Mouse (Mus musculus) common myeloid progenitor, adult 5-6 weeks (primary cell): ENCODE data around the gene Hdhd3. TPM values are rescaled to one million over a fixed set of nuclear protein-coding genes. Genes with fewer than 3 reads are reported as not detected.
A peak's percentile ranks its signal among the peaks of the same experiment; 100 is the strongest.

Experiments used
- ATAC-seq: replicated peaks from 2 replicates; pipeline ENCODE4 v1.8.0; 2016; ENCODE audit warnings: low read depth, mild to moderate bottlenecking, moderate TSS enrichment, inconsistent platforms; ENCODE audit not compliant: poor library complexity, severe bottlenecking
- total RNA-seq: library from RNA; stranded (forward); fragments of 200-1000, 187-1606 nt; gene quantifications from 2 replicates; pipeline ENCODE4 v1.2.3, GENCODE M21; 2017

Gene Hdhd3
- total RNA-seq, 1 experiment from 2014 or later = 4.3 TPM

DNA sequence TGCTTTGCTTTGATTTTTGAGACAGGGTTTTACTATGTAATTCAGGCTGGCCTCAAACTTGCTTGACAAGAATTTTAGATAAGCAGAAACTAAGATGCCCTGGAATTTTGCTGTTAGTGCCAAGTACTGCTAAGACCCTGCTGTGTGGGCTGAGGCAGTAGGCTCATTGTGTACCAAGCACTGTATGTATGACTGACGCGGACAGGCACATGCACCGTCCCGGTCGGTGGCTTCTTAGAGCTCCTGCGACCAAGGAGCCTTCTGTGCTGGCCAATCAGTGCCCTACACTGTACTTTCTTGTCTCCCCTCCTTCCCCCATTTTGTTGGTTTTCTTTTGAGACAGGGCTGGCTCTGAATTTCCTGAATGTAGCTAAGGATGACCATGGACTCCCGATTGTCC is 11.7 kb upstream of the Hdhd3 start:
- no peak for ATAC-seq

DNA sequence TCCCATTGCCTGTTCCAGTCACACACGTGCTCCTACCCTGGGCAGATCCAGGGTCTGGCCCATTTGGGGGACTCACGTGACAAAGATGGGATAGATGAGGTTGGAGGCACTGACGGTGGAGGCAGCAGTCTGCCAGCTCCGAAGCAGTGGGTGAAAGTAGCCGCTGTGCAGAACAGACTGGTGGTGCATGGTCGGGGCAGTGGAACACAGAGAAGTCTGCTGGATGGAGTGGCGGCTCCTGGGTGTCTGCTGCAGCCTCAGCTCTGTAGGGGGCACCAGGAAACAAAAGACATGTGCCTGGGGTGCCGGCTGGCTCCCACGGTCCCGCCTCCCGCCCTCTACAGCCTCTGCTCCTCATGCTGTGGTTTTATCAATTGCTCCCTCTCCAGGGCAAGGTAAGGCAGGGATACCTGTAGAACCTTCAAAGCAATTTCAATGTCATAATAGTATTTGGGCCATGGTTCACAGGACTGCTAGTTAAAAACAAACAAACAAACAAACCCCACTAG is 10.8 kb upstream of the Hdhd3 start:
- ATAC-seq = no peak

GRCm38 (mm10) chr4:62509946-62510345 is 6.7 kb upstream of the Hdhd3 start:
- ATAC-seq = no peak

- ATAC-seq = no peak
Observed at GRCm38 (mm10) chr4:62508839-62509238, 5.6 kb upstream of the Hdhd3 start.

- no peak for ATAC-seq
Observed at GRCm38 (mm10) chr4:62506798-62507197, 3.5 kb upstream of the Hdhd3 start.

GRCm38 (mm10) chr4:62505991-62506390 is 2.7 kb upstream of the Hdhd3 start:
- ATAC-seq = no peak

DNA sequence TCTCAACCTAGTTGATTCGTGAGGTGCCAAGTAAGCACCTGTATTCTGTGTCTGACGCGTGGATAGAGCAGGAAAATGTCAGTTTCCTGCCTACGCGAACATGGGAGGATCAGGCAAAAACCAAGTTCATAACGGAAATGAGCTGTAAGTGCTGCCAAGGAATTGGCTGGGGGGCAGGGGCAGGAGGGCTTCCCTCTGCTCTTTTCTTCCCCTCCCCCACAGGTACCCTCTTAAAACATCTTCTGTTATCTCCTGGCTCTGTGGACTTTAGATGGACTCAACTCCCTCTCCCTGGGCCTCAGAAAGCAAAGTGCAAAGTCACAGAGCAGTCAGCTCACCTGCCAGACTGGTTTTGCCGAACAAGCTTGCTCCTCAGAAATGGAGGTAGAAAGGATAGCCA is 298 bp downstream of the Hdhd3 start:
- no peak for ATAC-seq

- ATAC-seq = peak; percentile 95
Observed at GRCm38 (mm10) chr4:62501964-62502732, 1.1 kb downstream of the Hdhd3 start.

DNA sequence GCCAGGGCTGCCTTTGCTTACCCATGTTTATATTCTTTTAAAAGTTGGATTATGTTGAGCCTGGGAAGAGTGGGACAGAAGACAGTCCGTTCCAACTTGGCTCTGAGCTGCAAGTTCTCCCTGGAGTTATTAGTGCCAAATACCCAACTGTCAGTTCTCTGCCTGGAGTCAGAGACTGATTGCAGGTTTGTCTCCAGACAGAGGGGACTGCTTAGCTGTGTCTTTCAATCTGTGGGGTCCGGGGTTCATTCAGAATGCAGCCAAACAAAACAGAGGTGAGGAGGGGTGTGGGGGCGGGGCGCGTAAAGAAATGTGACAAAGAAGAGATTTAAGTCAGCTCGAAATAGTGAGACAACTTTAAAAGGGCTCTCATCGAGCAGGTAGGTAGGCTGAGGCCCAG is 1.7 kb downstream of the Hdhd3 start:
- ATAC-seq = no peak; the same call in 1 of the 2 replicates

DNA sequence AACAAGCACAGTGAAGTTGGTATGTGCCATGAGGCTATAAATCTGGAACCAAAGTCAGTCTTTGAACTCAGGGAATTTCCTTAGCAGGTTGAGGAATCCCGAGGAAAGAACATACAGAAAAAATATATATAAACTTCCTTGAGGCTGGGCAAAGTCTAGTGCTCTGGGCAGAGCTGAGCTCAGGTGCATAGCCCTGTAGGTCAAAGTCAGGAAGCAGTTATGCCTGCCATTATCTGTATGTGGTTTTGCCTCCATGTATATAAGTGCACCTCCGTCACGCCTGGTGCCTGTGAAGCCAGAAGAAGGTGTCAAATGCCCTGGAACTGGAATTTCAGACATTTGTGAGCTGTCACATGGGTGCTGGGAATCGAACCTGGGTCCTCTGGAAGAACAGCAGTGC is 2.5 kb downstream of the Hdhd3 start:
- ATAC-seq = no peak

DNA sequence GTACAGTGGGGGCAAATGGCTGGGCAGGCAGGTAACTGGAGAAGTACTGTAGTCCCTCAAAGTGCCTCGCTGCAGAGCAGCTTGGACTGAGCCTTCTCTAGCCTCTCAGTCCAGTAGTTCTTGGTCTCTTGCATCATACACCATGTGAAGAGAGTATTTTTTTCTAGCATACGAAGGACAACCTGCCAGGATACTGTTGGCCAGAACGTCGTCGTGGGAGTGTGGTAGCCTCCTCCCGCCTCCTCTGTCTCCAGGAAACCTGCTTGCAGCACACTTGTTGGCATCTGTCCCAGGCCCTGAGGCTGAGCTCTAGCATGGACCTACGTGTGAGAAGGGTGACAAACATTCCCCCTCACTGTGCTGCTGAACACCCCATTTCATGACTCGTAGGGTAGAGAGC is 6.5 kb downstream of the Hdhd3 start:
- ATAC-seq = peak; percentile 71

DNA sequence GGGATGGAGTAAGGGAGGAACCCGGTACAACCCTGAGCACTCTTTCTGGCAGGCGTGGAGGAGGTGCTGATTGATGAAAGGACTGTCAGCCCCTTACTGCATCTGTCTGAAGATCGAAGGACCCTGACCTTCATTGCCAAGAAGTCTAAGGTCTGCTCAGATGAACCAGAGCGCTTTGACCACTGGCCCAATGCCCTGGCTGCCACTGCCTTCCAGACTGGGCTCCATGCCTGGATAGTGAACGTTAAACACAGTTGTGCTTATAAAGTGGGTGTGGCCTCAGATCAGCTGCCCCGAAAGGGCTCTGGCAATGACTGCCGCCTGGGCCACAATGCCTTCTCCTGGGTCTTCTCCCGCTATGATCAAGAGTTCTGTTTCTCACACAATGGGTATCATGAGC is 7.3 kb downstream of the Hdhd3 start:
- ATAC-seq = no peak

DNA sequence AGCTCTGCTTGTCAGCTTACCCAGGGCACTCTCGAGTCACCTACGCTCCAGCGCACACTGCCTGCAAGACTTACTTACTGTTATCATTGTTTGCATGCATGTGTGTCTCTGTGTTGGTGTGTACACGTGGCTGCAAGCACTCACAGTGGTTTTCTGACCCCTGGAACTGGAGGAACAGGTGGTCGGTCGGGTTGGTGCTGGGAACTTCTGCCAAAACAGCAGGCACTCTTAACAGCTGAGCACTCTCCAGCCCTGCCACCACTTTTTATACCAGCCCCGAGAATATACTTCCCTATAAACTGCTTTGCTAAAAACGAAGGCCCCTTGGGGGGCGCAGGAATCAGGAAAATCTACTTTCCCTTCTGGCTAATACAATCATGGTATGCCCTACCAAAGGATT is 9.0 kb downstream of the Hdhd3 start:
- no peak for ATAC-seq

DNA sequence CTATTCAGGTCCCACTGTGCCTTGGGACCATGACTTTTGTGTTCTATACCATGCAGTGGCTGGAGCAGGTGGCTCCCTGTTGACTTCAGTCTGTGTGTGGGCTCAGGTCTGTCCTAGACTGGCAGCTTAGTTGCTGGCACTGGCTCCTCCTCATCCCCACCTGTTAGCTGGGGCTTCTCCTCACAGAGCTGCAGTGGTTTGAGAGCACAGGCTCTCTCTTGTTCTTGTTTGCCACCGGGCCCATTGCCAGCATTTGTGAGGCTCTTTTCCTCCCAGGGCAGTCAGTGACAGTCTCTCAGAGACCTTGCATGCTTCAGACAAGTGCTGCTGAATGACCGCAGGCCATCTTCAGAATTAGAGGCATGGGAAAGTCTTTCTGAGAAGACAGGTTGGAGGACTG is 10.6 kb downstream of the Hdhd3 start:
- no peak for ATAC-seq

DNA sequence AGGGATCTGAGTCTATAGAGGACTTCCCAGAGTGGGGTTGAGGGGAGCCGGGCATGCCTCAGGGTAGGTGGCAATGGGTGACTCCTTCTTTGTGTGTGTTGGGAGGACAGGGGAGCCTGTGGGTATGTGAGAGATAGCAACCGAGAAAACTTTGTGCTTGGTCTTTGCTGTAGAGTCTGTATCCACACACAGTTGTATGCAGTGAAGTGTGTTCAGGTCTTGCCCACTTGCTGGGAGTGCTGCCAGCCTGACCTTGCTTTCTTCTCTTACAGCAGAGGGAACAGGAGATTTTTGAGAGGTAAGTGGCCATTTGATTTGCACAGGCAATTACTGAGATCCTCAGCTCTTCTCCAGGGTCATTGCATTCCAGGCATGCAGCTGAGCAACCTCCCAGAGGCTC is 15.4 kb downstream of the Hdhd3 start:
- ATAC-seq = no peak

- no peak for ATAC-seq
Observed at GRCm38 (mm10) chr4:62487172-62487571, 16.1 kb downstream of the Hdhd3 start.

DNA sequence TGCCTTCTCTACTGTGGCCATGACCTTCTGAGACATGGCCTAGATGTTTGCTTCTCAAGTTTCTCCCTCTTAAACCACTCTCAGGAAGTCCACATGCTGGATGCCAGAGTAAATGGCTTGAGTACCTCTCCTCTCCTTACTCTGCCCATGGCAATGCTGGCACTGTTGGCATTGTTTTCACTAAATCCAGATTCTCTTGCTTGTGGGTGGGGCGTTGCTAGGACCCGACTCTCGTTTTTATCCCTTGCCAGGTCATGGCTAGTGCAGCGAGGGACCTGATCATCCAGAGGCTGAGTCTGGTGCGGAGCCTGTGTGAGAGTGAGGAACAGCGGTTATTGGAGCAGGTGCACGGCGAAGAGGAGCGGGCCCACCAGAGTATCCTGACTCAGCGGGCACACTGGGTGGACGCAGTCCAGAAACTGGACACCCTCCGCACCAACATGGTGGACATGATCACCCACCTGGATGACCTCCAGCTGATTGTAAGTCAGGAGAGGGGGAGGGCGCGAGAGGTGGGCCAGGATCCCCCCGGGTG is 17.0 kb downstream of the Hdhd3 start:
- no peak for ATAC-seq

DNA sequence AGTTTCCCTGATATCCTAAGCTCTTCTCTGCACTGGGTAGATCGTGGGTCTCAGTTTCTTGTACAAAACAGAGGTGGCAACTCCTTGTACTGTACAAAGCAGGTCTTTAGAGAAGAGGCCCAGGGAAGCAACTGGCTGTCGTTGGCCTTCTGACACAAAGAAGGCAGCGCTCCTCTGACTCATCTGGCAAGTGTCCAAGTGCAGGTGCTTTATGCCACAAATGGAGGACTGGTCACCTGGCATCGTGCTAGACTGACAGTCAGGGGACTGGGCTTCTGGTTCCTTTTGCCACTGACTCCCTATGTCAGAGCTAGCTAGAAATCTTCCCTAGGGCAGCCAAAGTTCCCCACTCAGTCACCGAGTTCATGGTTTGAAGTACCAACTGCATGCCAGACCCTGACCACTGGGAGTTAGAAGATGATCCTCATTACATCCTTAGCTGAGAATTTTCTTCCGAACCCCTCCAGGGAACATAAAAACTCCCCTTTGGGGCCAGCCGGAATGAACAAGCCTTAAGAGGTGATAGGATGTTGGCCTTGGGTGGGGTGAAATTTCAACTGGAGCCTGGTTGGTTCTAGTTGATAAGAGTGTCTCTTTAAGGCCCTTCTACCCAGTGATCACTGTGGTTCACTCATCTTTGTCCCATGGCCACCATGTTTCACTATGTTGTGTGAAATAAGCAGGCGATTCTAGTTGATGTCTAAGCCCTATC is 17.7 kb downstream of the Hdhd3 start:
- no peak for ATAC-seq

GRCm38 (mm10) chr4:62484928-62485327 is 18.3 kb downstream of the Hdhd3 start:
- ATAC-seq = peak; percentile 22; the same call in 1 of the 2 replicates

DNA sequence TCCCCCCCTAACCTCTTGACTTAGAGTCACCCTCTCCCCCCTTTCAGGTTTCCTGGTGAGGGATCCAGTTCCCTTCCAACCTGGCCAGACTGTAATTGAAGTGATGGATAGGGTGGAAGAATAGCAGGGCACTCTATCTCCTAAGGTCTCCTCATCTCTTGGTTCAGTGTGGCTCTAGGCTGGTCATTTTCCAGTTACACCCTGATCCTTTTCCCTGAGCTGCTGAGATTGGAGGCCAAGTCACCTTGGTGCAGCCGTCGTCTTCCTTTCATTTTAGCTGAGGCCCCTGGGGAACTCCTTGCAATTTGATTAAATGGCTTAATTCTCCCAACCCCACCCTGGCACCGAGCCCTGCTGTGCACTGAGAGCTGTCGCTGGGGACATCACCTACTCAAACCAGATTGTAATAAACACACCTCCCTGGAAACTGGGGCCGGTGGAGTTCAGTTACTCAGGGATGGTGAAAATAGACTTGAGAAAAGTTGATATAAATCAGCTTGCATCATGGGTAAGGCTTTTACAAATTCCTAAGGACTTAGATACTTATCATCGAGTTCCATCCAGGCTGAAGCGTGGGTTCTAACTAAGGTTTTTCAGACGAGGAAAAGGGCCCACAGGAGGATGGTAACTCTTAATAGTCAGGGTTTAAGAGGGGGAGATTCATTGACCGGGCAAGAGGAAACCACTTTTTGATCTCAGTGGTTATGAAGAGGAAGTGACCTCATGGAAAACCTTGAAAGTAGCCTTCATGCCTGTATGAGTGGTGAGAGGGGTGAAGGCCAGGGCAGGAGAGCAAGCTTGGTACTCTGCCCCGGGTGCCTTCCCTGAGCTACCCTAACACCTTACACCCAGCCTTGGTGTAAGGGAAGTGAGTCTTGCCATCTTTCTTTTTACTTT is 22.3 kb downstream of the Hdhd3 start:
- ATAC-seq = peak; percentile 80
